Mouse (Mus musculus): ENCODE measurements around the gene Cfdp1. TPM values are rescaled to one million over a fixed set of nuclear protein-coding genes. Genes with fewer than 3 reads are reported as not detected.
"Not testable (repeated sequence)": the region's sequence is repeated elsewhere in the genome, so short reads cannot be mapped to it uniquely, and the experiment has no call there.

The Cfdp1 gene
- polyA plus RNA-seq, 1 experiment = 2.2 TPM

GRCm38 (mm10) chr8:111865857-111866256 is 11.8 kb upstream of the Cfdp1 start:
- Histone ChIP-seq H3K36me3 (ENCODE audit: control insufficient read depth) (peaks cover 14% of the 10 kb centered on the region), H3K27me3 (ENCODE audit: control insufficient read depth) (no peaks in the 10 kb centered on the region), H3K4me1 (ENCODE audit: control insufficient read depth) (no peaks in the 10 kb centered on the region; the same call in 1 of the 2 replicates), H3K4me3 (replicated peaks) (no peak overlapping the region), H3K9me3 (ENCODE audit: control insufficient read depth, low read length) (no peaks in the 10 kb centered on the region)
- TF ChIP-seq GATA1 (IDR thresholded peaks at IDR 0.05; ENCODE audit: low read length) (no peak), TAL1 (IDR thresholded peaks at IDR 0.05; ENCODE audit: low read length) (no peak)

GRCm38 (mm10) chr8:111865130-111865852 is 11.2 kb upstream of the Cfdp1 start:
- no peaks in the 10 kb centered on the region; the same call in 1 of the 2 replicates for H3K4me1 ChIP-seq (ENCODE audit: control insufficient read depth)
- H3K36me3 ChIP-seq (ENCODE audit: control insufficient read depth) = peaks cover 14% of the 10 kb centered on the region
- H3K9me3 ChIP-seq (ENCODE audit: control insufficient read depth, low read length) = no peaks in the 10 kb centered on the region
- TF ChIP-seq GATA1 (IDR thresholded peaks at IDR 0.05; ENCODE audit: low read length) (no peak), TAL1 (IDR thresholded peaks at IDR 0.05; ENCODE audit: low read length) (no peak)
- no peaks in the 10 kb centered on the region for H3K27me3 ChIP-seq (ENCODE audit: control insufficient read depth)
- H3K4me3 ChIP-seq (replicated peaks) = no peak overlapping the region

- Histone ChIP-seq H3K4me1 (ENCODE audit: control insufficient read depth) (no peaks in the 10 kb centered on the region; the same call in 1 of the 2 replicates), H3K36me3 (ENCODE audit: control insufficient read depth) (peaks cover 11% of the 10 kb centered on the region), H3K27me3 (ENCODE audit: control insufficient read depth) (no peaks in the 10 kb centered on the region), H3K9me3 (ENCODE audit: control insufficient read depth, low read length) (no peaks in the 10 kb centered on the region), H3K4me3 (replicated peaks) (no peak overlapping the region)
- TF ChIP-seq TAL1 (IDR thresholded peaks at IDR 0.05; ENCODE audit: low read length) = no peak
- TF ChIP-seq GATA1 (IDR thresholded peaks at IDR 0.05; ENCODE audit: low read length) = no peak
These were observed 10.6 kb upstream of the Cfdp1 start for GRCm38 (mm10) chr8:111864648-111865047.

- H3K27me3 ChIP-seq (ENCODE audit: control insufficient read depth) = no peaks in the 10 kb centered on the region
- H3K36me3 ChIP-seq (ENCODE audit: control insufficient read depth) = peaks cover 9% of the 10 kb centered on the region
- no peaks in the 10 kb centered on the region for H3K4me1 ChIP-seq (ENCODE audit: control insufficient read depth)
- no peaks in the 10 kb centered on the region for H3K9me3 ChIP-seq (ENCODE audit: control insufficient read depth, low read length)
- TF ChIP-seq GATA1 (IDR thresholded peaks at IDR 0.05; ENCODE audit: low read length) (no peak), TAL1 (IDR thresholded peaks at IDR 0.05; ENCODE audit: low read length) (no peak)
- H3K4me3 ChIP-seq (replicated peaks) = no peak overlapping the region
These were observed 9.2 kb upstream of the Cfdp1 start for GRCm38 (mm10) chr8:111863280-111863679.

- no peak overlapping the region for H3K4me3 ChIP-seq (replicated peaks)
- H3K27me3 ChIP-seq (ENCODE audit: control insufficient read depth) = no peaks in the 10 kb centered on the region
- H3K36me3 ChIP-seq (ENCODE audit: control insufficient read depth) = peaks cover 5% of the 10 kb centered on the region; the same call in 1 of the 2 replicates
- TF ChIP-seq GATA1 (IDR thresholded peaks at IDR 0.05; ENCODE audit: low read length) (no peak), TAL1 (IDR thresholded peaks at IDR 0.05; ENCODE audit: low read length) (no peak)
- H3K9me3 ChIP-seq (ENCODE audit: control insufficient read depth, low read length) = no peaks in the 10 kb centered on the region
- H3K4me1 ChIP-seq (ENCODE audit: control insufficient read depth) = peaks cover 35% of the 10 kb centered on the region
These were observed 1.9 kb upstream of the Cfdp1 start for GRCm38 (mm10) chr8:111855977-111856376.

GRCm38 (mm10) chr8:111853219-111853618 is 872 bp downstream of the Cfdp1 start:
- not testable (repeated sequence) for H3K27me3 ChIP-seq (ENCODE audit: control insufficient read depth)

GRCm38 (mm10) chr8:111846746-111847145 is 7.3 kb downstream of the Cfdp1 start:
- H3K9me3 ChIP-seq (ENCODE audit: control insufficient read depth, low read length) = no peaks in the 10 kb centered on the region
- H3K36me3 ChIP-seq (ENCODE audit: control insufficient read depth) = peaks cover 49% of the 10 kb centered on the region
- H3K27me3 ChIP-seq (ENCODE audit: control insufficient read depth) = no peaks in the 10 kb centered on the region
- TF ChIP-seq TAL1 (IDR thresholded peaks at IDR 0.05; ENCODE audit: low read length) (no peak), GATA1 (IDR thresholded peaks at IDR 0.05; ENCODE audit: low read length) (no peak)
- H3K4me3 ChIP-seq (replicated peaks) = no peak overlapping the region
- peaks cover 29% of the 10 kb centered on the region for H3K4me1 ChIP-seq (ENCODE audit: control insufficient read depth)

More at GRCm38 (mm10) chr8:111853219-111853618, 872 bp downstream of the Cfdp1 start:
- peak overlapping the region; percentile 99 for H3K4me3 ChIP-seq (replicated peaks)
- H3K36me3 ChIP-seq (ENCODE audit: control insufficient read depth) = peaks cover 18% of the 10 kb centered on the region
- not testable (repeated sequence) for H3K9me3 ChIP-seq (ENCODE audit: control insufficient read depth, low read length)
- H3K4me1 ChIP-seq (ENCODE audit: control insufficient read depth) = peaks cover 54% of the 10 kb centered on the region

- no peaks in the 10 kb centered on the region for H3K4me1 ChIP-seq (ENCODE audit: control insufficient read depth)
- H3K4me3 ChIP-seq (replicated peaks) = no peak overlapping the region
- TF ChIP-seq GATA1 (IDR thresholded peaks at IDR 0.05; ENCODE audit: low read length) (no peak), TAL1 (IDR thresholded peaks at IDR 0.05; ENCODE audit: low read length) (no peak)
- peaks cover 73% of the 10 kb centered on the region for H3K36me3 ChIP-seq (ENCODE audit: control insufficient read depth)
- H3K27me3 ChIP-seq (ENCODE audit: control insufficient read depth) = no peaks in the 10 kb centered on the region
- H3K9me3 ChIP-seq (ENCODE audit: control insufficient read depth, low read length) = no peaks in the 10 kb centered on the region
These were observed 18.6 kb downstream of the Cfdp1 start for GRCm38 (mm10) chr8:111835540-111835939.

- Histone ChIP-seq H3K4me3 (replicated peaks) (no peak overlapping the region), H3K9me3 (ENCODE audit: control insufficient read depth, low read length) (no peaks in the 10 kb centered on the region), H3K36me3 (ENCODE audit: control insufficient read depth) (peaks cover 75% of the 10 kb centered on the region), H3K4me1 (ENCODE audit: control insufficient read depth) (no peaks in the 10 kb centered on the region), H3K27me3 (ENCODE audit: control insufficient read depth) (no peaks in the 10 kb centered on the region)
- TF ChIP-seq GATA1 (IDR thresholded peaks at IDR 0.05; ENCODE audit: low read length) (no peak), TAL1 (IDR thresholded peaks at IDR 0.05; ENCODE audit: low read length) (no peak)
These were observed 20.1 kb downstream of the Cfdp1 start for GRCm38 (mm10) chr8:111834011-111834410.
